Mouse (Mus musculus) natural killer cell, adult 2 months (primary cell): ENCODE results near the gene Kalrn.
A peak's percentile ranks its signal among the peaks of the same experiment; 100 is the strongest.
"Not testable (repeated sequence)": the region's sequence is repeated elsewhere in the genome, so short reads cannot be mapped to it uniquely, and the experiment has no call there.

Experiments used
- DNase-seq, 2 experiments: peaks; one replicate each; pipeline ENCODE4 v3.0.0; 2022; ENCODE audit warnings: low spot score in 2 of 2

Gene Kalrn

GRCm38 (mm10) chr16:34112490-34112889, 460.8 kb downstream of the Kalrn start:
- DNase-seq = no peak

DNA sequence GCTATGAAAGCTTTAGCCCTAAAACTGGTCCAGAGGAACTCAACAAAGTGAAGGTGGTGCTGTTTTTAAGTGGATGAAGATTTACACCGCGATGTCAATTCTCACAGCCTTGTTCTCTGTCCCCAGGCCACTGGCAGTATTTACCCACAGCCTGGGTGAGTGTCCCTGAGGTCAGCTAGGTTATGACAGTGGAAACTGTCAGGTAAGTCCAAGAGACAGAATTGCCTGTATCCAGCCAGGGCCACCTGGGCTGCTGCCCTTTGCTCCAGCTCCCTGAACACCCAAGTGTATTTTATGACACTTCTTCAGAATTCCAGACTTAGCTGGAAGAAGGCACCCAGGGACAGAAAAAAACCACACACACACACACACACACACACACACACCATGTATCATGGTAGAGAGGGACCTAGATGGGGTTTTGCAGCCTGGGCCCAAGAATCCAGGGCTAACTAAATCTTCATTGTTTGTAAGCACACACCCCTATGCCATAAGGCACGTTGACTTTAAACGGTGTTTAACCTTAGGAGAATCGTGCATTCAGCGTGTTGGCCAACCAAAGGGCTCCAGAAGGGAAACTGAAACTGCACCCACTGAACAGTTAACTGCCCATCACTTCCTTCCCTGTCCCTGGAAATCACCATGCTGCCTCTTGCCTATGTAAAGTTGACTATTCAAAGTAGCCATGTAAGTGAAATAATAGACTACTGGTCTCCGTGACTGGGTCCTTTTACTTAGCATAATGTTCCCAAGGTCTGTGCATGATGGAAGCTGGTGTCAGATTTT, 462.3 kb downstream of the Kalrn start:
- DNase-seq = peak in 1 of 2 experiments; percentile 29

GRCm38 (mm10) chr16:34104427-34104826, 468.9 kb downstream of the Kalrn start:
- no peak for DNase-seq

DNA sequence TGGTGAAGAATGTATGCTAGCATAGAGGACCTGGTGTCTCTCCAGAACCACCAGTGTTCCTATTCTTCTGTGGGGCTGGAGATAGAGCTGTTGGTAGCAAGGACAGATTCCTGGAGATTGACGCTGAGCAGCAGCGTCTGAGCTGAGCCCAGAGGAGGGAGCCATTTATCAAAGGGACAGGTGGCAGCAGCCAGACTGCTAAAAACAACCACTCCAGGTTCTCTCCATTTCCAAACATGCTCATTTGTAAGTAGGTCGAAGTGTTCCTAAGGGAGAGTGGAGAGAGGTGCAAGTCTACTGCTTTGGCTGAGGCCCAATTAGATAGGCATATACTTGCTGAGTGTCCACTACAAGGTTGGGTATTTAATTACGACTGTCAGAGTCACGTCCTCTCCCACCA, 470.6 kb downstream of the Kalrn start:
- no peak for DNase-seq

DNA sequence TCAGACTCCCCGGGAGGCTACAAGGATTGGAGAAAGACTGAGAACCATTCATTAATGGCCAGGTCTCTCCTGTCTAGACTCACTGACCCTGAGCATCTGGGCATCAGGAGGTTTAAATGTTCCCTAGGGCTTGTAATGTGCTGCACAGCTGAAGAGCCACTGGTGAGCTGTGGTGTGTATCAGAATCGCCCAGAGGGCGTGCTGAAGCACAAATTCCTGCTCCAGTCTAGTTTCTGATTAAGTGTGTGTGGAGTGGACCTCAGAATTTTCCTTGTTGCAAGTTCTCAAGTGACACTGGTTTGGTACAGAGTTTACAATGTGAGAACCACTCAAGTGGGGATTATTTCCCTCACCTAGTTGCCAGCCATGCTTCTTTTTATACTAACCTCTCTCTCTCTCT, 473.5 kb downstream of the Kalrn start:
- DNase-seq = no peak

DNA sequence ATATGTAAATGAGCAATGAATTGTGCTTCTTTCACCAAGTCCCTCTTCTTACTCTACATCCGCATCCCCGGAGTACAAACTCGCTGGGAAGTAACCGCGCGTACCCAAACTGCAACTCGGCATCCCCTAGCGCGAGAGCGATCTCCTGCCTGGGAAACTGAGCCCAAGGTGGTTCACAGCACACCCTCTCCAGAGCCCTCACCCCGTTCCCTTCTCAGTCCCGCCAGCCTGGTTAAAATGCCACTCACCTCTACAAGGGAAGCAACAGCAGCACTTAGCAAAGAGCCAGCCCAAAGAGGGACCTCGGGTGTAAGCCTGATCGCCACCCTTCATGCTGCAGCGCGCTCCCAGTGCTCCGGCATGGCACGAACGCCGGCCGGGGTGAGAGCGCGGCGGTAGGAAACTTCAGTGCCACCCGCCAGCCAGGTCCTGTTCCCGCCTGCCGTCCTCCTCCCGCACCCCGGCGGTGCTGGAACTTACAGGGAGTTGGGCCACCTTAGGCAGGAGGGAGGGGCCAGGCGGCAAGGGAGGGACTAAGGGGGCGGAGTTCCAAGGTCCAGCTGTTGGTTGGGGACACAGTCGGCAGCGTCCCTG, 477.7 kb downstream of the Kalrn start:
- DNase-seq = peak; percentile 11 to 20

DNA sequence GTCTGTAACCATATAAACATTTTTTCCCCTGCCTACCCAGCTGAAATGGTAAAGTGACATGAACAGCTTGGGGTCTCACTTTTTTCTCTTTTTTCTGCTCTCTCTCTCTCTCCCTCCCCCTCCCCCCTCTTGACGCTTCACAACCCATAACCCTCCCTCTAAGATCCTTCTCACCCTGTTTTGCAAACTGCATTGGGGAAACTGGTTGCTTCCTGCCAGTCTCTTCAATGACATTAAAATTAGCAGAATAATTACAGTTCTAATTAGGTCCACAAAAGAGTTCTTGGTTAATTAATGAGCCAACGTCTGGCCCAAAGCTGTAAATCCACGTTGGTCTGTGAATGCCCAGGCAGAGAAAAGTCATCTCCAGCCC, 478.3 kb downstream of the Kalrn start:
- DNase-seq = no peak

DNA sequence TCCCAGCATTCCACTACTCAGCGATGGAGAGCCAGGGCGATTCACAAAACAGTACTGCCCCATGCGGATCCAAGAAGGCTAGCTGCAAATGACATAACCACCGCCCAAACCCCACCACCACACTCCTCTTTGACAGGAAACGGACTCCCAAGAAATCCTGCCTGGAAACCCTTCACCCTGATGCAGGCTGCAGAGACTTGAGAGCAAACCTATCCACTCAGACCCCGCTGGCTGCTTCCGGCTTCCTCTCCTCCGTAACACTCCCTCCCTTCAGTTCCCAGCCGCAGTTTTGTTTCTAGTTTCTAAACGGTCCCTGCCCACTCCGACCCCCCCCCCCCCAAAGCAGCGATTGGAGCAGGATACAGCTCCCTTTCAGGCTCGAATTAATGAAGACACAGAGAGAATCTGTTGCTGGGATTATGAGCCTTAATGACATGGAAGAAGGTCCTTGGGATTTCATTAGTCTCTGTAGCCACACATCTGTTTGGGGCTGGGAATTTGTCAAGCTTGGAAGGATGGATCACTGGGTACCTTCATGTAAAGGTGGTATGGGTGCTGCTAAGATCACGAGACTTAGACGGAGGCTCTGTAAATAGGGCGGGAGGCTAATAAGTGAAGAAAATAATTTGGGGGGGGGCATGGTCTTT, 478.8 kb downstream of the Kalrn start:
- peak in 1 of 2 experiments; percentile 8 for DNase-seq

- DNase-seq = no peak
Measured at GRCm38 (mm10) chr16:34093734-34094445, 479.4 kb downstream of the Kalrn start.

DNA sequence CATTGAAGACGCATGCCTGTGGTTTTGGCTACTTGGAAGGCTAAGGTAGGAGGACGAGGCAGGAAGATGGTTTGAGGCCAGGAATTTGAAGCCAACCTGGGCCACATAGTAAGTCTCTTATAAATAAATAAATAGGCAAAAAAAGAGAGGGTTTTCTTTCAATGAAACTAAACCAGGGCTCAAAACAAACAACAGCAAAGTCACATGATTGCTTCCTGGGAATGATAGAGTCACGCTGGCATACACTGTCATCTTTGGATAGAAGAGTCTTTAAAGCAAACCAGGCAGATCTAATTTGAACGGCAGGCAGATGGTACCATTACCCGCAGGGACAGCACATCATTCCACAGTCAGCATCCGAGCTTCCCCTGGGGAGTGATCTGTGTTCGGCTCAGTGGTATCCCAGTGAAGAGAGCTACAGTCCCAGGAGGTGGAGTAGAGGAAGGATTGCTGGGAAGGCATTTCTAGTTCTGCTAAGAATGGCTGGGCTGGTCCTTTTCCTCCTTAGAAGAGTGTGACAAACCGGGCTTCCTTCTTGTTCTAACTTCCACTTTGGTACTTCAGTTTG, 483.7 kb downstream of the Kalrn start:
- no peak for DNase-seq

GRCm38 (mm10) chr16:34089022-34089421, 484.3 kb downstream of the Kalrn start:
- DNase-seq = no peak

GRCm38 (mm10) chr16:34088331-34088730, 485.0 kb downstream of the Kalrn start:
- no peak for DNase-seq

GRCm38 (mm10) chr16:34084135-34084920, 489.0 kb downstream of the Kalrn start:
- DNase-seq = no peak

DNA sequence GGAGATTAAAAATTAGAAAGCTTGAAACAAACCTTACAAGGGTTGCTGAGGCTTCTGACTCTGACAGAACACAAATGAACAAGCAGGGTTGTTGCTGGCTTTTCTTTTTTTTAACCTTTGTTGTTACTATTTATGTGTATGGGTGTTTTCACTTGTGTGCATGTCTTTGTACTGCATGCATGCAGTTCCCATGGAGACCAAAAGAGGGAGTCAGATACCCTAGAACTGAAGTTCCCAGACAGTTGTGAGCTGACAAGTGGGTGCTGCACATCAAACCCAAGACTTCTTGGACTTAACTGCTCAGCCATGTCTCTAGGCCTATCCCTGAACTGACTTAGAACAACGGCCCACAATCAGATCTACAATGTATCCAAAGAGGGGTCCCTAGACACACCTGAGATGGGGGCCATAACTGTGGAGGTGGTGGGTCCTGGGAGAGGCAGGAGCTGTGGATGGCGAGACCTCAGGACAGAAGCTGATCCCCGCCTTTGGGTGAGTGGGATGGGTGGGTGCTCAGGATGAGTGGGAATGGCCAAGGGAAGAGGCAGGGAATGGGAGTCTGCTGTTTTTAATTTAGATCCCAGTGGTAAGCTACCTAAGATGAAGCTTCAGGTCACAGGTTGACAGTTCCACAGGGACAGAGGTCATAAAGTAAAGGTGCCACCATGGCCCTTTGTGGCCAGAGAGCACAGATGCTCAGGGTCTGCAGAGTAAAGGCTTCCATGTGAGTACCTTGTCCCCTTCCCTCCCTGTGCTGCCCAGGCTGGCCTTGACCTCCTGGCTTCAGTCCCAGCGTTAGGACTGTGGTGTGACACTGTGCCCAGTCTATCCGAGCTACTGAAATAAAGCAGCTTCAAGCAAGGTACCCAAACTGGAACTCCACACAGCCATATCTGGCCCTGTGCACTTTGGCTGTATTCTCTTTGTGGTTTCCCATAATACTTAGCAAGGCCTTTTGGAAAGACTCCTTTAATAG, 490.6 kb downstream of the Kalrn start:
- no peak for DNase-seq

GRCm38 (mm10) chr16:34081683-34082438, 491.5 kb downstream of the Kalrn start:
- no peak for DNase-seq

- not testable (repeated sequence) for DNase-seq
Measured at GRCm38 (mm10) chr16:34081314-34081682, 492.0 kb downstream of the Kalrn start.

DNA sequence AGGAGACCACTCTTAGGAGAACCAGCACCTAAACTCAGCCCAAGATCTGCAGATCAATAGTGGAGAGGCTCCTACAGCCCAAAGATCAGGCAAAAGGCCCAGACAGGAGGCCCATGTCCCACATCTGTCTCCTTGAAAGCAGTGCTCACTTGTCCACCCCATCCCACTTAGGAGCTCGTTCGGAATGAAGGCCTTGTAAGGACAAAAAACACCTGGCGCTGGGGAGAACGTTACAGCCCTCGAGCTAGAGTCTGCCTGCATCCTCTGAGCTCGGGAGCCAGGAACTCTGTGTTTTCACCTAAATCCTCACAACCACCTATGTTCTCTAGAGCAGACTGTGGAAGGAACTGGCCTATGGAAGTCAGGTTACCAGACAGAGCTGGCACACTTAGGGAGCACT, 492.5 kb downstream of the Kalrn start:
- no peak for DNase-seq

- DNase-seq = no peak
Measured at GRCm38 (mm10) chr16:34079511-34079910, 493.8 kb downstream of the Kalrn start.

DNA sequence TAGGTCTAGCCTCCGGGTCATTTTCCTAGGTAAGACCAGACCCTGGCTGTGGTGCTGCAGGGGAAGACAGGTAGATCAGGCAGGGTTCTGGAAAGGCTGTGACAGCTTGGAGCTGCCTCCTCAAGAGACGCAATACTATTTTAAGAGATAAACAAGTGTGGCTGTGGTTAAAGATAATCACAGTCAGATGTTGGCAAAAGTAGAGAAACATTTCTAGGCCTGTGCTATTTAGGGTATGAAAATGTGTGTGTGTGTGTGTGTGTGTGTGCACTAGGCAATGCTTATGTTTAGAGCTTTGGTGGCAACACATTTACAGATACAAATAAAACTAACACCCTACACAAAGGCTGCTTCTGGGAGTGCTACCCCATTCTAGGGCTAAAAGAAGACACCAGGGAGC, 494.6 kb downstream of the Kalrn start:
- no peak for DNase-seq
